Mouse (Mus musculus) ovary, postnatal 36 days (tissue): ENCODE results near the gene Camkmt.

Experiments
- DNase-seq: peaks from one replicate; pipeline ENCODE4 v3.0.0; 2022; ENCODE audit warnings: low spot score, mixed read lengths

Gene Camkmt

GRCm38 (mm10) chr17:85463497-85464392, 373.4 kb downstream of the Camkmt start:
- DNase-seq: no peak

- DNase-seq: no peak
Measured at GRCm38 (mm10) chr17:85464466-85465411, 374.4 kb downstream of the Camkmt start.

GRCm38 (mm10) chr17:85469776-85470175, 379.4 kb downstream of the Camkmt start:
- no peak for DNase-seq

GRCm38 (mm10) chr17:85472687-85473202, 382.4 kb downstream of the Camkmt start:
- DNase-seq: no peak

- no peak for DNase-seq
Measured at GRCm38 (mm10) chr17:85473217-85473616, 382.9 kb downstream of the Camkmt start.

- DNase-seq: no peak
Measured at GRCm38 (mm10) chr17:85473881-85474280, 383.5 kb downstream of the Camkmt start.

GRCm38 (mm10) chr17:85481241-85481640, 390.9 kb downstream of the Camkmt start:
- no peak for DNase-seq

GRCm38 (mm10) chr17:85483086-85483485, 392.7 kb downstream of the Camkmt start:
- no peak for DNase-seq

- DNase-seq: no peak
Measured at GRCm38 (mm10) chr17:85484015-85484414, 393.7 kb downstream of the Camkmt start.

- no peak for DNase-seq
Measured at GRCm38 (mm10) chr17:85484526-85484925, 394.2 kb downstream of the Camkmt start.

- no peak for DNase-seq
Measured at GRCm38 (mm10) chr17:85485065-85485945, 395.0 kb downstream of the Camkmt start.

GRCm38 (mm10) chr17:85485946-85486533, 395.7 kb downstream of the Camkmt start:
- DNase-seq: no peak

GRCm38 (mm10) chr17:85486585-85487480, 396.5 kb downstream of the Camkmt start:
- DNase-seq: no peak

GRCm38 (mm10) chr17:85487531-85487930, 397.2 kb downstream of the Camkmt start:
- no peak for DNase-seq

GRCm38 (mm10) chr17:85488601-85489487, 398.5 kb downstream of the Camkmt start:
- no peak for DNase-seq

- DNase-seq: no peak
Measured at GRCm38 (mm10) chr17:85489488-85489980, 399.2 kb downstream of the Camkmt start.

- no peak for DNase-seq
Measured at GRCm38 (mm10) chr17:85491491-85491890, 401.1 kb downstream of the Camkmt start.

GRCm38 (mm10) chr17:85493521-85493920, 403.2 kb downstream of the Camkmt start:
- DNase-seq: no peak
